Mouse (Mus musculus): ENCODE results near the gene 2810021J22Rik. TPM values are rescaled to one million over a fixed set of nuclear protein-coding genes. Genes with fewer than 3 reads are reported as not detected.
A peak's percentile ranks its signal among the peaks of the same experiment; 100 is the strongest.

2810021J22Rik gene
- polyA plus RNA-seq, 1 experiment from 2014 or later: 11.0 TPM

DNA sequence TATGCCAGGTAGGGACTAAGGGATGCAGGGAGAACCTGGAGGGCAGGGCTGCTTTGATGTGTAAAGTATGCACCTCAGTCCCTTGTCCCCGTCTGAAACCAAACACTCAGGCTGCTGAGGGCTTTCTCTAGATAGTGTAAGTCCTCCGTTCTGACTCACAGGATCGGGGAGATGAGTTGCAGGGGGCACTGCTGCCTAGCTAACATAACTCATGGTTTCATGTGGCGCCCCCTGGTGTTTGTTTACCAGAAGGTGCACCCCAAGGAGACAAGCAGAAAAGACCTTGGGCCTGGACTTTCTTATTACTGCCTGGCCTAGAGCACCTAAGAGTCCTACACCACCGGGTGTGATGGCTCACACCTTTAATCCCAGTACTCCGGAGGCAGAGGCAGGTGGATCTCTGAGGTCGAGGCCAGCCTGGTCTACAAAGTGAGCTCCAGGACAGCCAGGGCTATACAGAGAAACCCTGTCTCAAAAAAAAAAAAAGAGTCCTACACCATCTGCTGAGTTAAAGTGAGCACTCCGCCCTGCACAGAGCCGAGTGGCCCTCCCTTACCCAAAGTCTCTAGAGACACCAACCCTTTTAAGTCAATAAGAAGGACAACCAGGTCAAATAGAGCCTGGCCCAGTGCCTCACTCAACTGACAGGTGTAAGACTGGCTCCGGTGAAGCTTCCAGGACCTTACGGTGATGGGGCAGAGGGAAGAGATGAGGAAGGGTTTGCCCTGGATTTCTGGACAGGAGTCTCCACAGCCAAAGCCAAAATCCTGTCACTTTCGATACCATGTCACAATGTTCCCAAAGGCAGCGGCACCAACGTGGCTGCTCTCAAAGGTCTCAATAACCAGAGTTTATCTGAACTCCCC lies 50.1 kb downstream of the 2810021J22Rik start:
- no peak overlapping the region for H3K27ac ChIP-seq
- no peak overlapping the region for H3K4me3 ChIP-seq (replicated peaks)
- H3K4me1 ChIP-seq (replicated peaks): peaks cover 6% of the 10 kb centered on the region; the same call in 1 of the 2 replicates
- WGBS: 56% methylated on average over 14 of the region's 14 CpGs
- H3K4me2 ChIP-seq: no peak overlapping the region
- H3K9me3 ChIP-seq: no peaks in the 10 kb centered on the region
- ATAC-seq (ENCODE audit: insufficient number of reproducible peaks, insufficient read depth, low FRiP score, low TSS enrichment, low read depth): no peak
- H3K27me3 ChIP-seq: no peaks in the 10 kb centered on the region; the same call in 1 of the 2 replicates
- no peak overlapping the region for H3K9ac ChIP-seq (replicated peaks)
- H3K36me3 ChIP-seq: no peaks in the 10 kb centered on the region

DNA sequence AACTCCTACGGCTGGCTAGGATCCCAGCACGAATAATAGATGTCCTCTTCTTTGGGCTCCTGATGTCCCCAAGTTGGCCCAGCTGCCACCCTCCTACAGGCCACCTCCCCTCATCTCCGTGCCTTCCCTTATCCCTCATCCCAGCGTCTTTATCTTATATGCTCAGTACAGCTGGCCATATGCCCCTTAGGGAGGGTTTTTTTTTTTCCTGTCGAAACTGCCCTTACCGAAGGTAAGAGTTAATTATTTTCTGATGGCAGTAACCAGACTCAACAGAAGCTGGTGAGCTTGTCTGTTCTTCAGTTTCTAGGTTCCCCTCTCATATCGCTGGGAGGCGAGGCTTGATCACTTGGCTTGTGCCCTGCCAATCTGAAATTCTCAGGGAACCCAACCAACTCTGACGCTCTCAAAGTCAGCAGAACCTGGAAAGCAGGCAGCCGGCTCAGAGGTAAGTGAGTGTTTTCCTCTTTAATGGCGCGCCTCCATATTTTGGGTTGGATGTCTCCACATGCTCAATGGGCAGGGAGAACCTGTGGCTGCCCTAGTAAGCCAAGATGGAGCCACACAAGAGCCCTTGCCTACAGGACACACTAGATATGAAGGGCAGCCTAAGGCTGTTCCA lies 50.8 kb downstream of the 2810021J22Rik start, which contains the start of gene Btnl10:
Gene Btnl10, plus strand, starts transcription at position 164 of the 622 bp plus-strand sequence.
- peaks cover 2% of the 10 kb centered on the region; the same call in 1 of the 2 replicates for H3K27me3 ChIP-seq
- H3K9me3 ChIP-seq: no peaks in the 10 kb centered on the region
- peaks cover 6% of the 10 kb centered on the region; the same call in 1 of the 2 replicates for H3K4me1 ChIP-seq (replicated peaks)
- H3K4me3 ChIP-seq (replicated peaks): no peak within 1 kb of the TSS
- H3K27ac ChIP-seq: no peak within 1 kb of the TSS
- no peak within 1 kb of the TSS for H3K9ac ChIP-seq (replicated peaks)
- 79% methylated on average over 12 of the region's 12 CpGs for WGBS
- no peak within 1 kb of the TSS for H3K4me2 ChIP-seq
- no peak for ATAC-seq (ENCODE audit: insufficient number of reproducible peaks, insufficient read depth, low FRiP score, low TSS enrichment, low read depth)
- no peaks in the 10 kb centered on the region for H3K36me3 ChIP-seq

- no peaks in the 10 kb centered on the region for H3K36me3 ChIP-seq
- H3K9me3 ChIP-seq: no peaks in the 10 kb centered on the region
- no peak for ATAC-seq (ENCODE audit: insufficient number of reproducible peaks, insufficient read depth, low FRiP score, low TSS enrichment, low read depth)
- no peak overlapping the region for H3K9ac ChIP-seq (replicated peaks)
- H3K4me2 ChIP-seq: no peak overlapping the region
- WGBS: 73% methylated on average over 5 of the region's 5 CpGs
- H3K4me3 ChIP-seq (replicated peaks): no peak overlapping the region
- peaks cover 4% of the 10 kb centered on the region; the same call in 1 of the 2 replicates for H3K27me3 ChIP-seq
- peaks cover 6% of the 10 kb centered on the region; the same call in 1 of the 2 replicates for H3K4me1 ChIP-seq (replicated peaks)
- no peak overlapping the region for H3K27ac ChIP-seq
Observed at GRCm38 (mm10) chr11:58918759-58919158, 51.7 kb downstream of the 2810021J22Rik start.

DNA sequence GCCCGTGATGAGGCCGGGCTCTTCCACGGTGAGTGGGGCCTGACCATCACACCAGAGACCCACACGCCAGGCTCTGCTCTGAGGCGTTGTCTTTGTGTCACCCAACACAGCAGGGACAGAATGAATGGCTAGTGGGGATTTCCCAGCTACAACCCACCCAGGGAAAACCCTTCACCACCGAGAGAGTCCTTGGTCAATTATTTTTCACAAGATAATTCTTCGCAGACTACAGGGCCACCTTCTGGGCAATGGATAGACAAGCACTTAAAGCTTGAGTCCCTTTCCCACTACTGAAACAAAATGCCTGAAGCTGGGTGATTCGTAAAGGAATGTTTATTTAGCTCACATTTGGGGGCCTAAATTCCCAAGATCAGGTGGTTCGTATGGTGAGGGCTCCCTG lies 55.4 kb downstream of the 2810021J22Rik start:
- ATAC-seq (ENCODE audit: insufficient number of reproducible peaks, insufficient read depth, low FRiP score, low TSS enrichment, low read depth): no peak
- Histone ChIP-seq H3K36me3 (no peaks in the 10 kb centered on the region), H3K9me3 (no peaks in the 10 kb centered on the region), H3K27ac (no peak overlapping the region), H3K4me1 (replicated peaks) (peaks cover 3% of the 10 kb centered on the region; the same call in 1 of the 2 replicates), H3K27me3 (peaks cover 4% of the 10 kb centered on the region; the same call in 1 of the 2 replicates), H3K9ac (replicated peaks) (no peak overlapping the region), H3K4me2 (no peak overlapping the region), H3K4me3 (replicated peaks) (no peak overlapping the region)
- 85% methylated on average over 9 of the region's 9 CpGs for WGBS

- H3K27ac ChIP-seq: no peak overlapping the region
- 0 out of 2 replicates have a peak, but pooled peaks cover 2% of the 10 kb centered on the region for H3K4me1 ChIP-seq (replicated peaks)
- ATAC-seq (ENCODE audit: insufficient number of reproducible peaks, insufficient read depth, low FRiP score, low TSS enrichment, low read depth): no peak
- H3K9me3 ChIP-seq: no peaks in the 10 kb centered on the region
- H3K4me3 ChIP-seq (replicated peaks): no peak overlapping the region
- H3K27me3 ChIP-seq: 0 out of 2 replicates have a peak, but pooled peaks cover 4% of the 10 kb centered on the region
- WGBS: 96% methylated on average over 2 of the region's 3 CpGs
- H3K36me3 ChIP-seq: peaks cover 9% of the 10 kb centered on the region
- H3K9ac ChIP-seq (replicated peaks): no peak overlapping the region
- no peak overlapping the region for H3K4me2 ChIP-seq
Observed at GRCm38 (mm10) chr11:58926651-58927050, 59.6 kb downstream of the 2810021J22Rik start.

GRCm38 (mm10) chr11:58927053-58927452 lies 60.0 kb downstream of the 2810021J22Rik start:
- Histone ChIP-seq H3K4me3 (replicated peaks) (no peak overlapping the region), H3K27ac (no peak overlapping the region), H3K27me3 (0 out of 2 replicates have a peak, but pooled peaks cover 4% of the 10 kb centered on the region), H3K4me1 (replicated peaks) (0 out of 2 replicates have a peak, but pooled peaks cover 2% of the 10 kb centered on the region), H3K9me3 (no peaks in the 10 kb centered on the region), H3K36me3 (peaks cover 13% of the 10 kb centered on the region), H3K9ac (replicated peaks) (no peak overlapping the region), H3K4me2 (no peak overlapping the region)
- 73% methylated on average over 2 of the region's 2 CpGs for WGBS
- ATAC-seq (ENCODE audit: insufficient number of reproducible peaks, insufficient read depth, low FRiP score, low TSS enrichment, low read depth): no peak

- Histone ChIP-seq H3K4me2 (peak overlapping the region; percentile 24), H3K4me3 (replicated peaks) (peak overlapping the region; percentile 15; the same call in 1 of the 2 replicates), H3K27ac (no peak overlapping the region), H3K4me1 (replicated peaks) (0 out of 2 replicates have a peak, but pooled peaks cover 2% of the 10 kb centered on the region), H3K9me3 (no peaks in the 10 kb centered on the region), H3K9ac (replicated peaks) (no peak overlapping the region), H3K27me3 (0 out of 2 replicates have a peak, but pooled peaks cover under 1% of the 10 kb centered on the region), H3K36me3 (peaks cover 23% of the 10 kb centered on the region)
- WGBS: 34% methylated on average over 20 of the region's 20 CpGs
- no peak for ATAC-seq (ENCODE audit: insufficient number of reproducible peaks, insufficient read depth, low FRiP score, low TSS enrichment, low read depth)
Observed at GRCm38 (mm10) chr11:58927790-58928651, 61.0 kb downstream of the 2810021J22Rik start.

GRCm38 (mm10) chr11:58929055-58929454 lies 62.0 kb downstream of the 2810021J22Rik start:
- H3K9ac ChIP-seq (replicated peaks): no peak overlapping the region
- H3K27ac ChIP-seq: no peak overlapping the region
- no peaks in the 10 kb centered on the region for H3K9me3 ChIP-seq
- ATAC-seq (ENCODE audit: insufficient number of reproducible peaks, insufficient read depth, low FRiP score, low TSS enrichment, low read depth): no peak
- H3K4me2 ChIP-seq: no peak overlapping the region
- WGBS: 75% methylated on average over 4 of the region's 4 CpGs
- peaks cover 33% of the 10 kb centered on the region for H3K36me3 ChIP-seq
- H3K4me1 ChIP-seq (replicated peaks): 0 out of 2 replicates have a peak, but pooled peaks cover 2% of the 10 kb centered on the region
- no peaks in the 10 kb centered on the region for H3K27me3 ChIP-seq
- H3K4me3 ChIP-seq (replicated peaks): no peak overlapping the region

DNA sequence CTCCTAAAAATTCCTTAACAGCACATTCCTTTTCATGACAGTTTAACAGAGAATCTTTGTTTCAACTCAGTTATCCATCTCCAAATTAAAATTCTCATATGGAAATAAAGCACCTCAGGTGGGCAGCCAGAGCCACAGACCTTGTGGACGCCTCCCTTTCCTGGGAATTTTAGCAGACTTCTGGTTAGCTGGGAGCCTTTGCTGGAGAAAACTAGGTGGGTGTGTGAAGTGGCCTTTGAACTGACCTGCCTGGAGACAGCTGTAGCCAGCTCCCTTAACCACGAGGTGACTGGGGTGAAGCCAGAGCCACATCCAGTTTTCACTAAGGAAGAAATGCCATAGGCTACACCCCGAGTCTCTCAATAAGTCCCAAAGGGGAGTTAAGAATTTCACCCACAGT lies 62.6 kb downstream of the 2810021J22Rik start:
- 0 out of 2 replicates have a peak, but pooled peaks cover 2% of the 10 kb centered on the region for H3K4me1 ChIP-seq (replicated peaks)
- WGBS: 51% methylated on average over 3 of the region's 3 CpGs
- no peak overlapping the region for H3K4me2 ChIP-seq
- no peaks in the 10 kb centered on the region for H3K9me3 ChIP-seq
- no peak overlapping the region for H3K27ac ChIP-seq
- no peak for ATAC-seq (ENCODE audit: insufficient number of reproducible peaks, insufficient read depth, low FRiP score, low TSS enrichment, low read depth)
- H3K4me3 ChIP-seq (replicated peaks): no peak overlapping the region
- no peak overlapping the region for H3K9ac ChIP-seq (replicated peaks)
- H3K27me3 ChIP-seq: no peaks in the 10 kb centered on the region
- peaks cover 39% of the 10 kb centered on the region for H3K36me3 ChIP-seq

- Histone ChIP-seq H3K4me1 (replicated peaks) (0 out of 2 replicates have a peak, but pooled peaks cover 2% of the 10 kb centered on the region), H3K36me3 (peaks cover 44% of the 10 kb centered on the region), H3K9me3 (no peaks in the 10 kb centered on the region), H3K9ac (replicated peaks) (no peak overlapping the region), H3K4me2 (no peak overlapping the region), H3K27me3 (no peaks in the 10 kb centered on the region), H3K27ac (no peak overlapping the region), H3K4me3 (replicated peaks) (no peak overlapping the region)
- 91% methylated on average over 3 of the region's 3 CpGs for WGBS
- no peak for ATAC-seq (ENCODE audit: insufficient number of reproducible peaks, insufficient read depth, low FRiP score, low TSS enrichment, low read depth)
Observed at GRCm38 (mm10) chr11:58930254-58930653, 63.2 kb downstream of the 2810021J22Rik start.
